Mouse (Mus musculus) midbrain, embryonic 14.5 days (tissue): ENCODE results near the gene Sec1. TPM values are rescaled to one million over a fixed set of nuclear protein-coding genes. Genes with fewer than 3 reads are reported as not detected.

ENCODE experiments used
- ATAC-seq: fragments of 200-750 bp; cut with Nextera tagmentation; 2 replicates; pipeline ENCODE4 v1.8.0; 2017; ENCODE audit warnings: moderate number of reproducible peaks, moderate library complexity; ENCODE audit not compliant: low FRiP score, low TSS enrichment
- DNase-seq: peaks from one replicate; pipeline ENCODE4 v3.0.0-alpha.2; 2015
- H3K27ac ChIP-seq: fragments of 300-500 bp; sonication (generic); replicated peaks from 2 replicates; pipeline ENCODE4 v1.5.1; 2014; ENCODE audit warnings: mild to moderate bottlenecking, low read depth, low read length, moderate library complexity
- H3K27me3 ChIP-seq: fragments of 300-500 bp; sonication (generic); 2 replicates; pipeline ENCODE4 v1.6.1; 2014; ENCODE audit warnings: low read length, control low read depth, mixed read lengths; ENCODE audit not compliant: control insufficient read depth, insufficient read depth
- H3K36me3 ChIP-seq: fragments of 300-500 bp; sonication (generic); 2 replicates; pipeline ENCODE4 v1.6.1; 2014; ENCODE audit warnings: low read length, control low read depth; ENCODE audit not compliant: control insufficient read depth, insufficient read depth
- H3K4me1 ChIP-seq: fragments of 300-500 bp; sonication (generic); 2 replicates; pipeline ENCODE4 v1.6.1; 2014; ENCODE audit warnings: mild to moderate bottlenecking, antibody characterized with exemption, low read length, control low read depth; ENCODE audit not compliant: control insufficient read depth, insufficient read depth
- H3K4me2 ChIP-seq: fragments of 300-500 bp; sonication (generic); 2 replicates; pipeline ENCODE4 v1.6.1; 2014; ENCODE audit warnings: mild to moderate bottlenecking, low read length, moderate library complexity
- H3K4me3 ChIP-seq: fragments of 300-500 bp; sonication (generic); replicated peaks from 2 replicates; pipeline ENCODE4 v1.5.1; 2014; ENCODE audit warnings: low read depth, low read length
- H3K9ac ChIP-seq: fragments of 300-500 bp; sonication (generic); replicated peaks from 2 replicates; pipeline ENCODE4 v1.6.1; 2014; ENCODE audit warnings: mild to moderate bottlenecking, low read length, moderate library complexity
- H3K9me3 ChIP-seq: fragments of 300-500 bp; sonication (generic); 2 replicates; pipeline ENCODE4 v1.6.1; 2016; ENCODE audit warnings: low read length, control low read depth, mixed read lengths; ENCODE audit not compliant: control insufficient read depth
- WGBS: fragments of 180-500 bp; shearing (Covaris S2); extraction: QIAGEN DNeasy Blood & Tissue Kit; methylation state at CpG from one replicate; pipeline ENCODE4 v1.1.7; 2014; 5-methylcytosine and 5-hydroxymethylcytosine counted together
- polyA plus RNA-seq: library from polyadenylated mRNA; unstranded; fragments of >200 nt; fragmentation: Nextera tagmentation; extraction: Ambion mirVana; gene quantifications from 2 replicates; pipeline ENCODE4 v1.2.1, GENCODE M21; 2014

The Sec1 gene
- polyA plus RNA-seq, 1 experiment from 2014 or later = 0.21 TPM

DNA sequence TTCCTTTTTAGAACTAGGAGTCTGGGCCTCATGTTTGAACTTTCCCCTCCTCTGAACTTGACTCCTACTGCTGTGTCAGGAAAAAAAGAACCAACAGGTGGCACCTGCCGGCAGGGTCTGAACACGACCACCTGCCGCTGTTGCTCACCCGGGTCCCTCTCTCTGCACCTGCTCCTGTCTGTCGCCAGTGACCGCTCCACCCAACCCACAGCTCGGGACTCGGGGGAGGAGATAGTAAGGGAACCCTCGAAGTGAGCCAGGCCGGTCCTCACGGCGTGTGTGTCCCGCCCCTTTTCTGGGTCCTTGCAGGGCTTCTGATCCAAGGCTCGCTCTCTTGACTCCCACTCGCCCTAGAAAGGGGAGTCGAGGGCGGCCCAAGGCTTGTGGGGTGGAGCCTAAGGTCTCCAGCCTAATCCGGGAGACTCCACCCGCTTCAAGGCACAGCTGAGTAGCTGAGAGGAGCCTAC is 54.6 kb downstream of the Sec1 start, which contains the start of gene Mamstr:
Gene Mamstr, plus strand, starts transcription at position 417 of the 467 bp plus-strand sequence.
- no peak for DNase-seq
- WGBS = 20% methylated on average over 19 of the region's 19 CpGs
- no peak within 1 kb of the TSS for H3K4me3 ChIP-seq
- no peak within 1 kb of the TSS for H3K4me2 ChIP-seq
- peaks cover 19% of the 10 kb centered on the region for H3K4me1 ChIP-seq
- H3K27me3 ChIP-seq = no peaks in the 10 kb centered on the region
- ATAC-seq = no peak
- no peak within 1 kb of the TSS for H3K27ac ChIP-seq
- peaks cover 7% of the 10 kb centered on the region; the same call in 1 of the 2 replicates for H3K36me3 ChIP-seq
- no peaks in the 10 kb centered on the region for H3K9me3 ChIP-seq
- H3K9ac ChIP-seq = no peak within 1 kb of the TSS

DNA sequence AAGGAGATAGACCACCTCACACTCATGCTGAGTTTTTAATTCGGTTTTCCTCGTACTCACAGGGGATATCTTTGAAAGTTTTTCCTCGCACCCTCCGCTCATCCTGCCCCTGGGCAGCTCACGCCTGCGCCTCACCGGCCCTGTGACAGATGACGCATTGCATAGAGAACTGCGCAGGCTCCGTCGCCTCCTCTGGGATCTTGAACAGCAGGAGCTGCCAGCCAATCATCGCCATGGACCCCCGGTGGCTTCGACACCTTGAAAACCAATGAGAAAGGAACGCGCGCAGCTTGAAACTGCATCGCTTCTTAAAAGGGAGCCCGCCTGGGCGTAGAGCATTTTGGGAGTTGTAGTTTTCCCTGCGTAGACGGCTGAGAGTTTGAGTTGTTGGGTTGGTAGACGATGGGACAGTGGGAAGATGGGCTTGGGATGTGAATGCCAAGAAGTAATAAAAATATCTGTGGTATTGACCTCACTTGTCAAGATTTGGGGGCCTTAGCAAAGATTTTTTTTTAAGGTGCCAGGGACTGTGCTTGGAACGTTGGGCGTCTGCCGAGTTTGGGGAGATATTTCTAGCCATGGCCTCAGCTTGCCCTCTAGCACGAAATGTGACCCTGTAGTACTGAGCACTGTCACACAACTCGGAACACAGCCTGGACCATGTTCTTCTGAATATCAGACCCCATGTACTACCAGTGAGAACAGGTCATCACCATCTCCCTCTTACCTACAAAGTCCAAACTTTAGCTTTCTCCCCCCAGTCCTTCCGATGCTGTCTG is 55.4 kb downstream of the Sec1 start:
- ATAC-seq (peak; percentile 88), DNase-seq (peak; percentile 99)
- peaks cover 7% of the 10 kb centered on the region; the same call in 1 of the 2 replicates for H3K36me3 ChIP-seq
- H3K4me3 ChIP-seq = peak overlapping the region; percentile 22
- peak overlapping the region; percentile 50 for H3K4me2 ChIP-seq
- no peaks in the 10 kb centered on the region for H3K9me3 ChIP-seq
- H3K27me3 ChIP-seq = no peaks in the 10 kb centered on the region
- no peak overlapping the region; the same call in 1 of the 2 replicates for H3K9ac ChIP-seq
- WGBS = 17% methylated on average over 29 of the region's 29 CpGs
- peaks cover 12% of the 10 kb centered on the region for H3K4me1 ChIP-seq
- no peak overlapping the region for H3K27ac ChIP-seq

DNA sequence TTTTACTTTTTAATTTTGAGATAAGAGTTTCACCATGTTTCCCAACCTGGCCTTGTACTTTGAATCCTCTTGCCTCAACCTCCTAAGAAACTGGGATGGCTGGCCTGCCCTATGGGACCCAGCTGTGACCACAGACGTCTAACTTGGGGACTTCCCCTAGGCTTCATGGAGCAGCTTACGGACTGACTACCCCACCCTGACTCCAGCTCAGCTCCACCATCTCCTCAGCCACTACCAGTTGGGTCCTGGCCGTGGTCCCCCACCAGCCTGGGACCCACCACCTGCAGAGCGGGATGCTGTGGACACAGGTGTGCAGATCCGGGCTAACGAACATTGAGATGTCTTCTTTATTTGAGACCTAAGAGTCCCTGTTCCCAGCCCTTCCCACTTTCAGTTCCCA is 56.5 kb downstream of the Sec1 start:
- peak overlapping the region; percentile 50; the same call in 1 of the 2 replicates for H3K4me2 ChIP-seq
- H3K36me3 ChIP-seq = peaks cover 7% of the 10 kb centered on the region; the same call in 1 of the 2 replicates
- WGBS = 96% methylated on average over 6 of the region's 6 CpGs
- no peak overlapping the region for H3K27ac ChIP-seq
- no peak for ATAC-seq
- H3K9ac ChIP-seq = no peak overlapping the region
- H3K27me3 ChIP-seq = peaks cover 7% of the 10 kb centered on the region; the same call in 1 of the 2 replicates
- no peak overlapping the region for H3K4me3 ChIP-seq
- no peaks in the 10 kb centered on the region for H3K9me3 ChIP-seq
- peaks cover 7% of the 10 kb centered on the region for H3K4me1 ChIP-seq
- DNase-seq = no peak

DNA sequence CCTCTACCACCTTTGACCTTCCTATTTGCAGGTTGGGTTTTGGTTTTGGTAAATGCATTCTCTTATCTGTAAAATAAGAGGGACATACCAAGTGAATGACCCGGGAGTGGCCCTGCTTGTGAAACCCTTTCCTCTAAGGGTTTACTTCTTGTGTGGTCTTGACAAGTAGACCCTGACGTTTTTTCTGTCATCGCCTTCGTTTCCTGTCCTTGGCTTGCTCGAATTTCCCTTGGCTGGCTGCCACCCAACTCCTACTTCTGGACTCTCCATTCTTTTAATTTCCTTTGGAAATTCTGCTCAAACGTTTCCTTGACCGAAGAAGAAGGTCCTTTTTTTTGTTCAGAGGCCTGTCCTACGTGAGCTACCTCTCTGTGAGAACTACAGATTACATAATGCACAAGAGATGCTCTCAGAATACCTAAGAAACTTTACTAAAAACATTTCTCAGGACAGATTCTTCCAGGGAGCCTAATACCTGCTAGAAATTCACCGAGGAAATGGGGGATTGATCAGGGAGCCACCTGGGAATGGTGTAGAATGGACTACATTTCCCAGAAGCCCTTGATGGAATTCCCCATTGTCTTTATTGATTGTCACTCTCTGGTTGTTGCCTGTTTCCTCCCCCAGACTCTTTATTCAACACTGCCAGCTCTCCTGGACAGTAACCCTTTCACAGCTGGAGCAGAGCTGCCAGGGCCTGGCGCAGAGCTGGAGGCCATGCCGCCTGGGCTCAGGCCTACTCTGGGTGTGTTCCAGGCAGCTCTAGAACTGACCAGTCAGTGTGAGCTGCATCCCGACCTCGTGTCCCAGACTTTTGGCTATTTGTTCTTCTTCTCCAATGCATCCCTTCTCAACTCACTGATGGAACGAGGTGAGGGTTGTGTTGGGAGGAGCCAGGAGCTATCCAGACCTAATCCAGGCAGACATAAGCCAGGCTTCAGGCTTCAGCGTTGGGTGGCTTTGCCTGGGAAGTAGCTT is 58.2 kb downstream of the Sec1 start:
- DNase-seq = no peak
- H3K4me3 ChIP-seq = no peak overlapping the region
- no peak overlapping the region for H3K9ac ChIP-seq
- no peak overlapping the region for H3K27ac ChIP-seq
- peaks cover 8% of the 10 kb centered on the region; the same call in 1 of the 2 replicates for H3K27me3 ChIP-seq
- no peaks in the 10 kb centered on the region for H3K4me1 ChIP-seq
- 91% methylated on average over 15 of the region's 15 CpGs for WGBS
- H3K4me2 ChIP-seq = no peak overlapping the region
- peaks cover 7% of the 10 kb centered on the region; the same call in 1 of the 2 replicates for H3K36me3 ChIP-seq
- H3K9me3 ChIP-seq = no peaks in the 10 kb centered on the region
- ATAC-seq = no peak

DNA sequence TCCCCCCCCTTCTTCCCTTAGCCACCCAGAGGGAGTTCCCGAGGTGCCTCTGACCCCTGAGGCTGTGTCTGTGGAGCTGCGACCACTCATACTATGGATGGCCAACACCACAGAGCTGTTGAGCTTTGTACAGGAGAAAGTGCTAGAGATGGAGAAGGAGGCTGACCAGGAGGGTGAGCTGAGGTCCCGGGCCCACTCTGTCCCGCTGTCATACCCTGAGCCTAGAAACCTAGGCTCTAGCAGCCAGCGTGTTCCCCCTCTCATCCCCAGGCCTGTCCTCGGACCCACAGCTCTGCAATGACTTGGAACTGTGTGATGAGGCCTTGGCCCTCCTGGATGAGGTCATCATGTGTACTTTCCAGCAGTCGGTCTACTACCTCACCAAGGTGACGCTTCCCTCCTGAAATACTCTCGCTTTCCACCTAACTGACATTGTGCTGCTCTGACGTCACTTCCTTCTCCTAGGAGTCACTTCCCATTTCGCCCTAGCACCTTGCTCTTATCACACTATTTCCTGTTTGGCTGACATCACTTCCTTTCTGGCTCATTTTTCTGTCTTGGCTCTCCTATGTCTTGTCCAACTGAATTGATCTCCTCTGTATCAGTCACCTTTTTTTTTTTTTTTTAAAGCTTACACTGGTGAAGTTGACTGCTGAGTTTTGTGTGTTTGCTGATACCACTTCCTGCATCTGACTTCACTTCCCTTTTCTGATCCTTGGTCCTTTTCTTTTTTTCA is 59.1 kb downstream of the Sec1 start:
- WGBS = 92% methylated on average over 11 of the region's 11 CpGs
- Histone ChIP-seq H3K36me3 (peaks cover 7% of the 10 kb centered on the region; the same call in 1 of the 2 replicates), H3K27ac (no peak overlapping the region), H3K9ac (no peak overlapping the region), H3K4me3 (no peak overlapping the region), H3K9me3 (no peaks in the 10 kb centered on the region), H3K4me1 (no peaks in the 10 kb centered on the region), H3K27me3 (peaks cover 8% of the 10 kb centered on the region; the same call in 1 of the 2 replicates), H3K4me2 (no peak overlapping the region)
- DNase-seq (no peak), ATAC-seq (no peak)

DNA sequence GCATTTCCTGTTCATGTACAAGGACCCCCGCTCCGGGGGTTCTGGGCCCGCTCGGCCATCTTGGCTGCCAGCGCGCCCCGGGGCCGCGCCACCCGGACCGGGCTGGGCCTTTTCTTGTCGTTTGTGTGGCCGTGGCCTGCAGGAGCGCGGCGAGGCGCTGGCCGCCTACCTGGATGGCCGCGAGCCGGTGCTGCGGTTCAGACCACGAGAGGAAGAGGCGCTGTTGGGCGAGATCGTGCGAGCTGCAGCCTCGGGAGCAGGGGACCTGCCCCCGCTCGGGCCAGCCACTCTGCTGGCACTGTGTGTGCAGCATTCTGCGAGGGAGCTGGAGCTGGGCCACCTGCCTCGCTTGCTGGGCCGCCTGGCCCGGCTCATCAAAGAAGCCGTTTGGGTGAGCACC is 61.7 kb downstream of the Sec1 start:
- H3K27me3 ChIP-seq = peaks cover 8% of the 10 kb centered on the region; the same call in 1 of the 2 replicates
- H3K9ac ChIP-seq = peak overlapping the region; percentile 40; the same call in 1 of the 2 replicates
- 13% methylated on average over 29 of the region's 35 CpGs for WGBS
- no peaks in the 10 kb centered on the region for H3K9me3 ChIP-seq
- H3K4me2 ChIP-seq = peak overlapping the region; percentile 41
- H3K27ac ChIP-seq = no peak overlapping the region
- ATAC-seq = no peak
- H3K36me3 ChIP-seq = peaks cover 7% of the 10 kb centered on the region; the same call in 1 of the 2 replicates
- DNase-seq = peak; percentile 47
- peaks cover 5% of the 10 kb centered on the region; the same call in 1 of the 2 replicates for H3K4me1 ChIP-seq
- no peak overlapping the region for H3K4me3 ChIP-seq

DNA sequence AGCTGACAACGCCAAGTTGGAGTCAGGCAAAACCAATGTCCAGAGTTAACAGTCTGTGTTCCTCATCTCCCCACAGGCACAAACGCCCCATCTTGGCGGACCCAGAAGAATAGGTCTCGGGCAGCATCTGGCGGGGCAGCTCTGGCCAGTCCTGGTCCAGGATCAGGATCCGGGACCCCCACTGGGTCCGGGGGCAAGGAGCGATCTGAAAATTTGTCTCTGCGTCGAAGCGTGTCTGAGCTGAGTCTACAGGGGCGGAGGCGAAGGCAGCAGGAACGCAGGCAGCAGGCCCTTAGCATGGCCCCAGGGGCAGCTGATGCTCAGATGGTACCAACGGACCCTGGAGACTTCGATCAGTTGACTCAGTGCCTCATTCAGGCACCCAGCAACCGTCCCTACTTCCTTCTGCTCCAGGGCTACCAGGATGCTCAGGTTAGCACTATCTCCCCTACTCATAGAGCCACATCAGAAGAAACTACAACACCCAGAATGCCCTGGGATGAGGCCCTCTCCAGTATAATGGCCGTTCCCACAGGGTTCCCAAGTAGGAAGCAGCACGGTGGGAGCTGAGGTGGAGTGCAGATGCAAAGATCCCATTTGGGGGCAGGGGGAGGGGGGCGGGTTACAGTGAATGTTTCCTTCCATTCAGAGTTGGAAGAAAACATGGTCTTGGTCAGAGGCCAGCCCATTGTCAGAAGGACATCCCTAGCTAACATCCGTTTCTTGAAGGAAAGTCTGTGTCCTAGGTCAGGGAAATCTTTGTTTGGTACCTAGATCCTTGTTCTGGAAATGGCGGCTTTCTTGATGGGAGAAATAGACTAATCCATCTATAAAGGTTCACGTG is 63.9 kb downstream of the Sec1 start:
- H3K36me3 ChIP-seq = no peaks in the 10 kb centered on the region
- no peaks in the 10 kb centered on the region for H3K9me3 ChIP-seq
- no peak for ATAC-seq
- H3K4me3 ChIP-seq = no peak overlapping the region
- H3K4me2 ChIP-seq = no peak overlapping the region
- H3K9ac ChIP-seq = no peak overlapping the region
- peaks cover 8% of the 10 kb centered on the region; the same call in 1 of the 2 replicates for H3K27me3 ChIP-seq
- DNase-seq = peak; percentile 55
- WGBS = 73% methylated on average over 23 of the region's 23 CpGs
- H3K4me1 ChIP-seq = peaks cover 6% of the 10 kb centered on the region; the same call in 1 of the 2 replicates
- H3K27ac ChIP-seq = no peak overlapping the region
